Mouse (Mus musculus) embryo, embryonic 10 days (tissue): ENCODE data around the gene 8030474K03Rik.
"Not testable (repeated sequence)": the region's sequence is repeated elsewhere in the genome, so short reads cannot be mapped to it uniquely, and the experiment has no call there.

Experiments used
- DNase-seq: peaks from one replicate; pipeline ENCODE4 v3.0.0-alpha.2; 2015; ENCODE audit warnings: low spot score

8030474K03Rik gene

DNA sequence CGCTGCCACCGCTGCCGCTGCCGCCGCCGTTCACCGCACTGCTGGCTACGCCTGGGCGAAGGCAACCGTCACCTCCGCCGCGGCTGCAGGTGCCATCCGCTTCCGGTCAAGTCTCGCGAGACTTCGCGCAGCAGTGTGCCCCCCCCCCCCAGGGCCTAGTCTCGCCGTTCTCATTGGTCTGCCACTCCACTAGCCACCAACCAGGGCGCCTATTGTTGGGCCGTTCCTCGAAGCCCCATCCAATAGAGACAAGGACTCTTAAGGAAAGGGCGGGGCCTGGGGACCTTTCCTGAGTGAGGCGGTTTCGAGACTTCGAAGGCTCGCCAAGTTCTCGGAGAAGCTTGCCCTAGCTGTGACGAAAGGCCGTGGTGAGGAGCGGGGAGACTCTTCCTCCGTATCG is at the start of gene 8030474K03Rik, which contains the start of gene Gm4779:
Gene 8030474K03Rik (plus strand): TSS at position 315 of the 400 bp plus-strand sequence.
Gene Gm4779 (minus strand): TSS at position 82 of the 400 bp plus-strand sequence.
- no peak for DNase-seq

DNA sequence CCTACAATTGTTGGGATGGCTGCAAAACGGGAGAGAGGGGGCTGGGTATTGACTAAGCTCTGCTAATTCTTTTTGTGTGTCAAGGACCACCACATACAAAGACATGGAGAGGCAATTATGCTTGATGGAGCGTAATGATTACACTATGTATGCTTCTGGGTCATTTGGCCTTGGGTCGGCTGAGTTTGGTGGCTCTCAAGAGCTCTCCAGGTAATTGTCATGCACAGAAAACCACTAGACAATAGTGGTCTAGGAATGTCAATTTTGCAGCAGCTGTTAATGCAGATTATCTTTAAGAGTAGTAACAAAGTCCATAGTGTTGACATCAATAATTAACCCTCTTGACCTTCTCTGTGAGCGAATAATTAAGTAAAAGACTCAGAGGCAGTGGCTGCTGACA is 44.3 kb upstream of the 8030474K03Rik start:
- peak; percentile 11 for DNase-seq

DNA sequence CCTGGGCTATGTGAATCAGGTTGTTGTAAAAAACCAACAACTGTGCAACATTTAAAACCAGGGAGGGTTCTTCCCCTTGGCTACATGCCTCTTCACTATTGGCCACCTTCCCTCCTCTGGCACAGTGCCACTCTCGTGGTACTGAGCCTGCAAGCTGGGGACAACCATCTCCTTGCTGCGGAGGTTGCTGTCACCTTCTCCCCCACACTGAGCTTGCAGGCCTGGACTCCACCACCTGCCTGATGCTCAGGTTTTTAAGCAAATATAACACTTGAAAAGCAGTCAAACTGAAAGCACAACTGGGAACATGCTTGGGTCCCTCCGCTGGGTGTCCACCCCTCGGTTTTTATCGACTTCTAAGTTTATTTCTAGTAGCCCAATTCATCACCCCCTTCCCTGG is 40.0 kb upstream of the 8030474K03Rik start:
- no peak for DNase-seq

DNA sequence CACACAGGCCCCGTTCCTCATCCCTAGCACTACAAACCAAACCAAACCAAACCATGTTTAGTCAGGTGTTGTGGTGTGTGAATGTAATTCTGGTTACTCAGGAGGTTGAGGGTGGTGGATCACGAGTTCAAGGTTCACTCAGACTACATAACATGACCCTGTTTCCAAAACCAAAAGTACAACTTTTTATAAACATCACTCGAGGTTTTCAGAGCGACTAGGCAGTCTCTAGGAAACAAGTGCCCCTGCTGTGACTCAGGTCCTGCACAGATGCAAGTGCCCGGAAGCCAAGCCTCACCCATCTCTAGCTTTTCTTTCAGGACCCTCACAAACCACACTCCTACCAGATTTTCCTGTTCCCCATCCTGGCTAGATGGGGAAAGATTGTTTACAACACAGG is 29.8 kb upstream of the 8030474K03Rik start:
- no peak for DNase-seq

DNA sequence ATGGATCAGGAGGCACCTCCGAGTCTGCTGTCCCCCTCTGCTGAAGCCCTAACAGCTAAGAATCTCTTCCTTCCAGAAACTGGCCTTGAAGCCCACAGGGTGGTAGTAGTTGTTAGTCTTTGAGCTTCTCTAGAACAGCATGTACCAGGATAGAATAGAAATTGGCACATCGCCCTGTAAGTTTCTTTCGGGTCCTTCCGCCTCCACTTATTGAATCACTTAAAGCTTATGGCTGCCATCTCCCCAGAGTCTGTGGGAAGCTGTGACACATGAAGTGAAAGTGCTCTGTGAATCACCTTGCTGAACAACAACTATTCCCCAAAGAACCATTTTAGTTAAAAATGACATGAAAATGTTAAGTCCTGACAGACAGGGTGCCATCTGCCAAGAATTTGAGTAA is 29.3 kb upstream of the 8030474K03Rik start:
- DNase-seq: no peak

DNA sequence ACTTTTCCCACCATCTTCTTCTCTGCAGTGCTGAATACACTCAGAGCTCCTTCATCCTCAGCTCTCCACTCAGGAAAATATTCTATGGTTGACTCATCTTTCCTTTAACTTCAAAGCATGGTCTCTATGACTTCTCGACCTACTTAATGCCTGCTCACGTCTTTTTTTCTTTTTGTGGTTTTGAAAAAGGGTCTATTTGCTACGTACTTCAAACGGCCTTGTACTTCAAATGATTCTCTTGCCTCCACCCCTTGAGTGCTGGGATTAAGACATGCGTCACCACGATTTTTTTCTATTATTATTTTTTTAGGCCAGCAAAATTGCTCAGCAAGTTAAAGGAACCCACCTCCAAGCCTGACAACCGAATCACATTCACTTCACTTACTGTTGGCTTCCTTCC is 27.2 kb upstream of the 8030474K03Rik start:
- no peak for DNase-seq

DNA sequence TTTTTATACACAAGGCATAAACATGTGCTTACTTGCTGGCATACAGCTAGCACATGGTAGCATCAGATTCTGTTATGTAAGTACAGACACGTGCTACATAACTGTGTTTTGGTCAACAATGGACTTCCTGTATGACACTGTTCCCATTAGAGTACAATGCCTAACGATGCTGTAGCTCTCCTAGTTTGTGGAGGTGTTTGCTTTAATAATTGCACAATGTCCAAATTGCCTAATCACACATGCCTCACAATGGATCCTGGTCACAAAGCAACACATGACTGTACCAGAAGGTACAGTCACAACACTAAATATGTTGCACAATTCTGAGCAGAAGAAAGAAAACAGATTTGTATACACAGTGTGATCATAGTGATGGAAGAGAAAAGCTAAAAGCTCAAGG is 25.0 kb upstream of the 8030474K03Rik start:
- no peak for DNase-seq

DNA sequence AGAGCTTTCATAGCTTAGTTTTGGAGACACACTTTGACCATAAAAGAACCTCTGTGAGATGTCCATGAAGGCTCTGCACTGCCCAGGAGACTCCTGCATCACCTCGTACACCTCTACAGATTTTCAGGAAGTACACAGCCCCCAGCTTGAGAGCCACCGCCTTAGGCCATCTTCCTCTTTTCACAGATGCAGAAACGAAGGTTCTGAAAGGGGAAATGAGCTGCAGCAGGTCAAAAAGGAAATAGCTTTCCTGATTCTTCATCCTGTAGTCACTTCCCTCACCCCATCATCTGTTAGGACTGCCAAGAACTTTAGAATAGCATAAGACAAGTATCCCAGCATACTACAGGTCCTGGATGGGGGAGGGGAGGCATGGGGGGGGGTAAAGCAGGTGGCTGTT is 24.1 kb upstream of the 8030474K03Rik start:
- DNase-seq: no peak

DNA sequence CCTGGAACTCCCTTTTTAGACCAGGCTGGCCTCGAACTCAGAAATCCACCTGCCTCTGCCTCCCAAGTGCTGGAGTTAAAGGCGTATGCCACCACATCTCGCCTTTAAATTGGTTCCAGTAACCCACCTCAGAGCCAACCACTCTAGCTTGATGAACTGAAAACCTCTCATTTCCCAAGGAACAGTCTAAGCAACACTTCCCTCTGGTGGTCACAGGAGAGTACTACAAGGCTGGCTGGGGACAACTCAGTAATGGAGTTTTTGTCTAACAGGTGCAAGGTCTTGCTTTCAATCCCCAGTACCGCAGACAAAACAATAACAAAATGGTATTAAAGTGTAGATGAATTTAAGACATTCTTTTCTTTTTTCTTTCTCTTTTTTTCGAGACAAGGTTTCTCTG is 22.4 kb upstream of the 8030474K03Rik start:
- DNase-seq: peak; percentile 66

DNA sequence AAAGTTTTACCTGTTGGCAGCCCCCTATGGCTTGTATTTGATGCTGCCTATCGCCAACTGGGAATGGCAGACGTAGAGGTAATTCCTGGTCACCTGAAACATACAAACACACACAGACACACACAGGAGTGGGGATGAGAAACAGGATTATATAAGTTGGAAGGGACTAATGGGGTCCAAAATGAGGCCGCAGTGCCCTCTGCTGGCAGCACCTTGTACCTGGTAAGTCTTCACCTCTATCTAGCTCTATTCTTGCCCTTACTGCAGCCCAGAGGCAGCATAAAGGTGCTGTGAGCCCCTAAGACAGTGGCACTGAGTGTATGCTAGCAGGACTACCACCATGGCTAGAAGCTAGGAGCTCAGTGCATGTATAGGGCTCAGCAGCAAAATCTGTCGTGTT is 2.9 kb upstream of the 8030474K03Rik start:
- DNase-seq: peak; percentile 66

DNA sequence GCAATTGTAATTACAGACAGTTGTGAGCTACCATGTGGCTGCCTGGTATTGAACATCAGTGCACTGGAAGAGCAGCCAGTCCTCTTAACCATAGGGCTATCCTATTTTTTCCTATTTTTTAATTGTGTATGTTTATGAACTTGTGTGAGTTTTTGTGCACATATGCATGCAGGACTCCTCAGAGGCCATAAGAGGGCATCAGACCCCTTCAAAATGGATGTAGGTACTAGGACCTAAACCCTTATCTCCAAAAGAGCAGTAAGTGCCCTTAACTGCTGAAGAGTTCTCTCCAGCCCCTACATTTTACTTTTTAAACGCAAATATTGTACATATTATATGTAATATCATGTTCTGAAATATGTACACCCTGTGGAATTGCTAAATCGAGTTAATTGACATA is 11.1 kb downstream of the 8030474K03Rik start:
- peak; percentile 53 for DNase-seq

DNA sequence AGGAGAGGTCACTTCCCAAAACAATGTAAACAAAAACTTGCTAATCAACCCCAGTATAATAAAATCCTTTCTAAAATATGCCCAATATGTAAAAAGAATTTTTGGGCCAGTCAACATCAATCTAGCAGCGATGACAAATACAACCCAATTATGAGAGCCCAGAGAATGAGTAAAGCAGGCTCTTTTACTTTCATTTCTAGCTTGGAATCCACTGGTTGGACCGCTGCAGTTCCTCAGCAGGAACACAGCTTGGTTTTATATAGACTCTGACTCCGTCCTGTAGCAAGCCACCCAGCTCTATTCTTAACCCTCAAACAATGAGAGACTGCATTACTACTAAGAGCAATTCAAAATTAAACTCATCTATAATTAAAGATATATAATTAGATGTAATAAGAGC is 17.3 kb downstream of the 8030474K03Rik start:
- DNase-seq: no peak

DNA sequence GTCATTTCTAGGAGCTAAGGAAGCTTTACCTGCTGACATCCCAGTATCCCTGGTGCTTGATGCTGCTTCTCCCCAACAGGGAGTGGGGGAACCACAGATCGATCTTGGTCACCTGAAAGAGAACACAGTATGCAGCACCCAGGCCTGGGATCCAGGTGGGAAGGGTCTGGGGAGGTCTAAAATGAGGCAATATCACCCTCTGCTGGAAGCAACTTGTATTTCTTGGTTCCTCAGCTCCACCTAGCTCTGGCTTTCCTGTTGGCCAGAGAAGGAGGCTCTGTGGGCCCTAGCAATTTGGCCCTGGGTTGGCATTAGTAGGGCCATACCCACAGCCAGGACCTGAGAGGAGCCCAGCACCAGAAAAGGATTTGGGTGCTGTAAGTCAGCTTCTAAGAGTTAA is 24.7 kb downstream of the 8030474K03Rik start:
- peak; percentile 28 for DNase-seq

DNA sequence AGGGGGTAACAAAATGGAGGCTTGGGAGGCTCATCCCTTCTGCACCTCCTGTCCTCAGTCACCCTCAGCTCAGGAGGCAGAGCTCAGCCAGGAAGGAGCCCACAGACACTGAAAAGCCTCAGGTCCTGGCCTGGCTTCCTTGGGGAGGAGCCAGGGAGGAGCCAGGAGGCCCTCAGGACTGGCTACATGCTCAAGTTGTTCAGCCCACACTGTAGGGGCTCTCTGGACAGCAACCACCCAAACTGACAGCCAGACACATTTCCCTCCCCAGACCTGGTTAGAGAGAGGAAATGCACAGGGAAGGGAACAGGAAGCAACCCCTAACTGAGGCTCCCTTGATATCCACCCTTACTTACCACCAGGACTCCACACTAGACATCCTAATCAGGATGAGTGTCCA is 25.5 kb downstream of the 8030474K03Rik start:
- not testable (repeated sequence) for DNase-seq

DNA sequence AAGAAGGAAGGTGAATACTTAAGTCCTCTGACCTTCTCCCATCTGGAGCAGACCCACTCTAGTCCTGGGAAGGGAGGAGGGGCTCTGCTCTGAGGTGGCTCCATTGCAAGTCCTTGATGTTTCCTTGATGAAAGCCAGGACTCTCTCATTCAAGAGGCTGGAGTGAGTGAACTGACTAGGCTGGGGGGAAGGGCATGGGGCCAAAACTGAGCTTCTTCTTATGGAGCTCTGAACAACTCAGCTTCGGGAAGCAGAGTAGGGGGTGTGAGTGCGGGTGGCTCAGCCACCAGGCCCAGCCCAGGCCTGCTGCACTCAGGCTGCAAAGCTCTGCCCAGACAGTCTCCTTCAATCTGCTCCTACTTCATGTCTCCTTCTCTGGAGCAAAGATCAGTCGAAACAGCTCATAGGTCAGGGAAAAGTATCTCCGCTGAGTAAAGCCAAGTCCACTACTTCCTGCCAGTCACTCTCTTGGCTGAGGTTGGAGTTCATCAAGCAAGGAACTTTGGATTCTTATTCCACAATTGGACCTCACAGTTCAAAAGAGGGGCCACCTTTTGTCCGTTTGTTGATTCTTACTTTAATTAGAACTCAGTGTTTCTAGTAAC is 52.8 kb downstream of the 8030474K03Rik start:
- peak; percentile 36 for DNase-seq
